In the genomic region with DNA sequence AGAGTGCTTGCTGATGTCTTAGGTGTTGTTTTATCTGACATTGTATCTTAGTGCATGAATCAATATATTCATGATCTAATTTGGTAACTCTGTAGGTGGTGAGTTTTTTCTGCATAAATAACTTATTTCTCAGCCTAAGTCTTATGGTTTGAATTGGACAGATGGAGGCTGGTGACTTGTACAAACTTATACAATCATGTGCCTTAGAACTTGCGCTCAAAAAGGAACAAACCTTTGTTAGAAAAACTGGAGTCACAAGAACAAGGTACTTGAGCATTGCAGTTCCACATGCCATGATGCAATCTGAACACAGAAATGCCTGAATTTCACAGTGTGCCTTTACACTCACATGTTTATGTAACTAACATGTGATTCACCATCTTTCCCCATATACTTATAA, we compare ENCODE assay signal across 21 mouse cellular contexts.
DNase-seq lines count a peak whose midpoint lies in the region; TF ChIP-seq lines count a peak whose summit lies in the region.
"Had no signal": no experiment of that assay in that cellular context is flagged by ENCODE, and none has a peak within 500 bp of the region (broad histone marks: within the 10 kb centered on the region; RNA-seq: fewer than 3 reads in every experiment).

No protein-coding gene starts in this region.

- H3K4me1 ChIP-seq in embryonic fibroblast, embryonic 13.5 days (ENCODE audit: control insufficient read depth, insufficient read depth, low read length), result no peaks in the 10 kb centered on the region
- H3K4me1 ChIP-seq: embryonic facial prominence, embryonic 15.5 days; forebrain, embryonic 13.5 days; forebrain, embryonic 15.5 days had no signal

- H3K4me3 ChIP-seq in embryonic fibroblast, embryonic 13.5 days (ENCODE audit: insufficient read depth, low read length), result no peak overlapping the region
- H3K4me3 ChIP-seq: embryonic facial prominence, embryonic 13.5 days; embryonic facial prominence, embryonic 15.5 days; forebrain, embryonic 13.5 days; forebrain, embryonic 15.5 days had no signal

- TF ChIP-seq POLR2A in embryonic fibroblast, embryonic 13.5 days (IDR thresholded peaks at IDR 0.05; ENCODE audit: low read depth, low read length), result no peak

- peak overlapping the region; percentile 42; the same call in 1 of the 2 replicates for H3K27ac ChIP-seq in embryonic fibroblast, embryonic 13.5 days (ENCODE audit: insufficient read depth, low read length)
- H3K27ac ChIP-seq: embryonic facial prominence, embryonic 13.5 days; embryonic facial prominence, embryonic 15.5 days; forebrain, embryonic 13.5 days; forebrain, embryonic 15.5 days had no signal

- no peak for TF ChIP-seq CTCF in embryonic fibroblast, embryonic 13.5 days (IDR thresholded peaks at IDR 0.05; ENCODE audit: borderline replicate concordance, insufficient read depth, low read length)

- peak; percentile 2 to 30 for DNase-seq in frontal cortex, adult 2 months (ENCODE audit: extremely low spot score in 1 of 2, low spot score in 1 of 2)
- DNase-seq in frontal cortex, postnatal 14 days (ENCODE audit: low spot score in 2 of 2), result no peak
- peak; percentile 2 for DNase-seq in right cerebral cortex, adult 18-20 months
- no peak for DNase-seq in right cerebral cortex, postnatal 25 days
- no peak for DNase-seq in adrenal gland, postnatal 10 days
- DNase-seq in cerebellum, adult 9-10 months, result no peak
- DNase-seq: adrenal gland, adult 2 months; adrenal gland, postnatal 14 days; adrenal gland, postnatal 36 days; cerebellum, adult 11 months; cerebellum, adult 18-20 months; cerebellum, adult 8-10 months; cerebellum, postnatal 10 days; cerebellum, postnatal 36 days; embryo, embryonic 11 days; forebrain, postnatal 0 days had no signal

Comparison
In these comparisons a context has a peak if more than half of its experiments do, and no peak if none do; other contexts are left out.
1. DNase-seq: peak in frontal cortex, adult 2 months (2 of 2) and right cerebral cortex, adult 18-20 months (single experiment); none in frontal cortex, postnatal 14 days (0 of 2), right cerebral cortex, postnatal 25 days (single experiment), adrenal gland, postnatal 10 days (single experiment) and cerebellum, adult 9-10 months (single experiment).